Mouse (Mus musculus) ovary, postnatal 10 days (tissue): ENCODE measurements around the gene Lhpp.

Source experiments
- DNase-seq: peaks from one replicate; pipeline ENCODE4 v3.0.0; 2022; ENCODE audit warnings: low spot score

The Lhpp gene

GRCm38 (mm10) chr7:132712044-132712708, 101.7 kb downstream of the Lhpp start:
- no peak for DNase-seq

GRCm38 (mm10) chr7:132712956-132713355, 102.5 kb downstream of the Lhpp start:
- no peak for DNase-seq

GRCm38 (mm10) chr7:132713483-132714126, 103.2 kb downstream of the Lhpp start:
- DNase-seq, result no peak

- no peak for DNase-seq
Observed at GRCm38 (mm10) chr7:132714236-132714923, 103.9 kb downstream of the Lhpp start.

GRCm38 (mm10) chr7:132715259-132715658, 104.8 kb downstream of the Lhpp start:
- no peak for DNase-seq

GRCm38 (mm10) chr7:132719570-132719969, 109.1 kb downstream of the Lhpp start:
- no peak for DNase-seq

- DNase-seq, result no peak
Observed at GRCm38 (mm10) chr7:132720562-132720961, 110.1 kb downstream of the Lhpp start.

GRCm38 (mm10) chr7:132722401-132723370, 112.2 kb downstream of the Lhpp start:
- DNase-seq, result no peak

GRCm38 (mm10) chr7:132723906-132724305, 113.5 kb downstream of the Lhpp start:
- no peak for DNase-seq

GRCm38 (mm10) chr7:132724501-132725062, 114.1 kb downstream of the Lhpp start:
- DNase-seq, result no peak

GRCm38 (mm10) chr7:132726106-132726861, 115.8 kb downstream of the Lhpp start:
- DNase-seq, result no peak

- no peak for DNase-seq
Observed at GRCm38 (mm10) chr7:132729093-132729831, 118.8 kb downstream of the Lhpp start.

- no peak for DNase-seq
Observed at GRCm38 (mm10) chr7:132730510-132730909, 120.1 kb downstream of the Lhpp start.

GRCm38 (mm10) chr7:132731558-132731957, 121.1 kb downstream of the Lhpp start:
- no peak for DNase-seq

- no peak for DNase-seq
Observed at GRCm38 (mm10) chr7:132732136-132732789, 121.8 kb downstream of the Lhpp start.

- no peak for DNase-seq
Observed at GRCm38 (mm10) chr7:132733521-132733920, 123.1 kb downstream of the Lhpp start.

- DNase-seq, result no peak
Observed at GRCm38 (mm10) chr7:132734222-132734621, 123.8 kb downstream of the Lhpp start.

GRCm38 (mm10) chr7:132735145-132735544, 124.7 kb downstream of the Lhpp start:
- no peak for DNase-seq

- DNase-seq, result no peak
Observed at GRCm38 (mm10) chr7:132736099-132736862, 125.8 kb downstream of the Lhpp start.
